Mouse (Mus musculus) liver, adult (tissue): ENCODE data around the gene Gm49320.

ENCODE experiments used
- GATA4 ChIP-seq: IDR thresholded peaks from 2 replicates; pipeline ENCODE4 v1.6.1; 2014; ENCODE audit warnings: mild to moderate bottlenecking, low read length; ENCODE audit not compliant: insufficient replicate concordance

The Gm49320 gene

GRCm38 (mm10) chr8:4216296-4216695 lies 22.4 kb upstream of the Gm49320 start:
- no peak for TF ChIP-seq GATA4

GRCm38 (mm10) chr8:4216791-4217621 lies 21.7 kb upstream of the Gm49320 start, which contains the start of gene Prr36:
Gene Prr36, minus strand, starts transcription at chr8:4217459.
- TF ChIP-seq GATA4, result no peak

GRCm38 (mm10) chr8:4219617-4220016 lies 19.0 kb upstream of the Gm49320 start:
- no peak for TF ChIP-seq GATA4

GRCm38 (mm10) chr8:4222059-4222458 lies 16.6 kb upstream of the Gm49320 start:
- TF ChIP-seq GATA4, result no peak

- TF ChIP-seq GATA4, result no peak
These were observed 12.3 kb upstream of the Gm49320 start for GRCm38 (mm10) chr8:4226323-4226722.

- no peak for TF ChIP-seq GATA4
These were observed 11.8 kb upstream of the Gm49320 start, which contains the start of gene Lrrc8e for GRCm38 (mm10) chr8:4226739-4227347. Gene Lrrc8e, plus strand, starts transcription at chr8:4226827.

GRCm38 (mm10) chr8:4227919-4228318 lies 10.7 kb upstream of the Gm49320 start:
- no peak for TF ChIP-seq GATA4

GRCm38 (mm10) chr8:4229784-4230183 lies 8.9 kb upstream of the Gm49320 start:
- TF ChIP-seq GATA4, result no peak

GRCm38 (mm10) chr8:4230612-4231351 lies 7.9 kb upstream of the Gm49320 start:
- TF ChIP-seq GATA4, result no peak

GRCm38 (mm10) chr8:4237814-4238433 lies 741 bp upstream of the Gm49320 start:
- no peak for TF ChIP-seq GATA4

- no peak for TF ChIP-seq GATA4
These were observed 677 bp downstream of the Gm49320 start for GRCm38 (mm10) chr8:4239193-4239890.

- TF ChIP-seq GATA4, result no peak
These were observed 6.4 kb downstream of the Gm49320 start for GRCm38 (mm10) chr8:4245061-4245460.

- no peak for TF ChIP-seq GATA4
These were observed 7.1 kb downstream of the Gm49320 start for GRCm38 (mm10) chr8:4245737-4246136.

GRCm38 (mm10) chr8:4247241-4247640 lies 8.6 kb downstream of the Gm49320 start:
- TF ChIP-seq GATA4, result no peak
